In genomic region chr14:101548885-101549573, GRCm38 (mm10) we compare ENCODE assay signal across 26 mouse cellular contexts. TPM values are rescaled to one million over a fixed set of nuclear protein-coding genes. Genes with fewer than 3 reads are reported as not detected.
DNase-seq lines count a peak whose midpoint lies in the region; ATAC-seq lines count a peak whose summit lies in the region.
"Had no signal": no experiment of that assay in that cellular context is flagged by ENCODE, and none has a peak within 500 bp of the region (broad histone marks: within the 10 kb centered on the region; RNA-seq: fewer than 3 reads in every experiment).

No protein-coding gene starts in this region.

- DNase-seq in adrenal gland, adult 2 months: peak; percentile 24
- DNase-seq in adrenal gland, postnatal 25 days: no peak
- peak; percentile 86 for DNase-seq in gonadal fat pad, adult 2 months (ENCODE audit: low read depth)
- DNase-seq in kidney, postnatal 10 days: no peak
- no peak for DNase-seq in T-cell, adult 2 months (ENCODE audit: low spot score)
- DNase-seq in forebrain, embryonic 11.5 days (ENCODE audit: low spot score): no peak
- DNase-seq: adrenal gland, postnatal 36 days; cerebellum, adult 18-20 months; cerebellum, postnatal 36 days; gastrocnemius, postnatal 36 days; kidney, postnatal 25 days; left cerebral cortex, postnatal 4 days; right cerebral cortex, postnatal 4 days had no signal

- no peak overlapping the region; the same call in 1 of the 2 replicates for H3K27ac ChIP-seq in lung, embryonic 16.5 days (ENCODE audit: low read length)
- H3K27ac ChIP-seq in forebrain, embryonic 11.5 days (ENCODE audit: low read depth, low read length): no peak overlapping the region
- H3K27ac ChIP-seq: heart, embryonic 13.5 days; hindbrain, embryonic 14.5 days; macrophage; midbrain, embryonic 12.5 days; neural tube, embryonic 12.5 days; stomach, postnatal 0 days had no signal

- no peak overlapping the region for H3K9ac ChIP-seq in lung, embryonic 16.5 days (ENCODE audit: low read length)
- no peak overlapping the region for H3K9ac ChIP-seq in forebrain, embryonic 11.5 days (ENCODE audit: low read length)
- H3K9ac ChIP-seq: heart, embryonic 13.5 days; hindbrain, embryonic 14.5 days; midbrain, embryonic 12.5 days; neural tube, embryonic 12.5 days had no signal

- H3K27me3 ChIP-seq in lung, embryonic 16.5 days (ENCODE audit: control insufficient read depth, insufficient read depth, low read depth, low read length): no peaks in the 10 kb centered on the region
- no peaks in the 10 kb centered on the region for H3K27me3 ChIP-seq in forebrain, embryonic 11.5 days (ENCODE audit: control insufficient read depth, insufficient read depth, low read length)
- H3K27me3 ChIP-seq: heart, embryonic 13.5 days; midbrain, embryonic 12.5 days; neural tube, embryonic 12.5 days; Patski had no signal

- H3K4me1 ChIP-seq in lung, embryonic 16.5 days (replicated peaks; ENCODE audit: control insufficient read depth, insufficient read depth, low read length): 0 out of 2 replicates have a peak, but pooled peaks cover 2% of the 10 kb centered on the region
- no peaks in the 10 kb centered on the region for H3K4me1 ChIP-seq in forebrain, embryonic 11.5 days (replicated peaks; ENCODE audit: control insufficient read depth, insufficient read depth, low read length)
- H3K4me1 ChIP-seq: midbrain, embryonic 12.5 days; neural tube, embryonic 12.5 days had no signal

- no peaks in the 10 kb centered on the region for H3K36me3 ChIP-seq in lung, embryonic 16.5 days (ENCODE audit: control insufficient read depth, insufficient read depth, low read length)
- no peaks in the 10 kb centered on the region for H3K36me3 ChIP-seq in forebrain, embryonic 11.5 days (ENCODE audit: control insufficient read depth, insufficient read depth, low read length)
- H3K36me3 ChIP-seq: heart, embryonic 13.5 days; midbrain, embryonic 12.5 days; neural tube, embryonic 12.5 days had no signal

- peak; percentile 84 for ATAC-seq in lung, embryonic 16.5 days (ENCODE audit: low read depth)
- ATAC-seq in megakaryocyte, adult 5-6 weeks (ENCODE audit: poor library complexity, severe bottlenecking): peak; percentile 58
- no peak for ATAC-seq in forebrain, embryonic 11.5 days (replicated peaks; ENCODE audit: low FRiP score)
- ATAC-seq: activated CD4-positive, CD25-positive, alpha-beta regulatory T cell, adult 4 months; CD4-positive, CD25-positive, alpha-beta regulatory T cell, adult 4 months; forebrain, embryonic 14.5 days; Patski had no signal

- no peak overlapping the region for H3K4me2 ChIP-seq in lung, embryonic 16.5 days (ENCODE audit: low read depth, low read length)
- H3K4me2 ChIP-seq in forebrain, embryonic 11.5 days (ENCODE audit: low read depth, low read length, severe bottlenecking): no peak overlapping the region
- H3K4me2 ChIP-seq: heart, embryonic 13.5 days; hindbrain, embryonic 14.5 days; liver, embryonic 11.5 days; midbrain, embryonic 12.5 days; neural tube, embryonic 12.5 days had no signal

- H3K4me3 ChIP-seq in lung, embryonic 16.5 days (ENCODE audit: low read length): no peak overlapping the region
- H3K4me3 ChIP-seq in forebrain, embryonic 11.5 days (ENCODE audit: low read depth, low read length): no peak overlapping the region
- H3K4me3 ChIP-seq: heart, embryonic 13.5 days; midbrain, embryonic 12.5 days; neural tube, embryonic 12.5 days had no signal

- no peaks in the 10 kb centered on the region for H3K9me3 ChIP-seq in lung, embryonic 16.5 days (ENCODE audit: control insufficient read depth, low read length)
- H3K9me3 ChIP-seq in forebrain, embryonic 11.5 days (ENCODE audit: control insufficient read depth, low read length): no peaks in the 10 kb centered on the region
- H3K9me3 ChIP-seq: heart, embryonic 13.5 days; midbrain, embryonic 12.5 days; neural tube, embryonic 12.5 days had no signal

- 75% methylated on average over 20 of the region's 20 CpGs for WGBS in lung, embryonic 16.5 days
- 87% methylated on average over 20 of the region's 20 CpGs for WGBS in forebrain, embryonic 11.5 days

RNA-seq across cellular contexts. Expression of gene Tbc1d4, which starts 60.0 kb away (rescaled TPM):
- total RNA-seq in adrenal gland, adult 2 months (2021): 10 to 100 TPM; 53.6 to 65.4 TPM
- 20.4 and 24.3 TPM in 2 replicates for polyA plus RNA-seq in adrenal gland, adult 2 months (2012; rRNA removed)
- total RNA-seq in adrenal gland, postnatal 25 days (2021): 52.8 and 87.6 TPM in 2 replicates
- 12.7 and 14.0 TPM in 2 replicates for polyA plus RNA-seq in gonadal fat pad, adult 2 months (2012; rRNA removed)
- 8.9 and 12.3 TPM in 2 replicates for polyA plus RNA-seq in lung, embryonic 16.5 days (2015; fragmentation: Nextera tagmentation; extraction: Ambion mirVana)
- 11.5 and 12.4 TPM in 2 replicates for total RNA-seq in megakaryocyte, adult 5-6 weeks (2015)
- 7.4 and 8.3 TPM in 2 replicates for total RNA-seq in megakaryocyte, adult 5-6 weeks (2017)
- 5.5 and 6.8 TPM in 2 replicates for polyA plus RNA-seq in forebrain, embryonic 11.5 days (2014; fragmentation: Nextera tagmentation; extraction: Ambion mirVana)

Comparison
In these comparisons a context has a peak if more than half of its experiments do, and no peak if none do; other contexts are left out.
1. DNase-seq: peak in adrenal gland, adult 2 months (single experiment) and gonadal fat pad, adult 2 months (single experiment); none in adrenal gland, postnatal 25 days (single experiment), kidney, postnatal 10 days (single experiment), T-cell, adult 2 months (single experiment) and forebrain, embryonic 11.5 days (single experiment).